Mouse (Mus musculus) megakaryocyte, embryonic 14.5 days (primary cell): ENCODE results near the gene Adamts15.

Source experiments
- FLI1 ChIP-seq: IDR thresholded peaks from 2 replicates; pipeline ENCODE4 v1.6.1; 2012; ENCODE audit warnings: low read length, inconsistent platforms, mixed read lengths
- GATA1 ChIP-seq: IDR thresholded peaks from 3 replicates; pipeline ENCODE4 v1.6.1; 2012; ENCODE audit warnings: mixed read lengths, low read length, inconsistent platforms, borderline replicate concordance

- TF ChIP-seq GATA1 (no peak), FLI1 (no peak)
These were observed 45.7 kb downstream of the Adamts15 start for GRCm38 (mm10) chr9:30876552-30876951.
